Mouse (Mus musculus) neutrophil, adult 83 days (primary cell): ENCODE results near the gene Cdadc1. TPM values are rescaled to one million over a fixed set of nuclear protein-coding genes. Genes with fewer than 3 reads are reported as not detected.

ENCODE experiments used
- total RNA-seq, 2 experiments: library from RNA; stranded (reverse); gene quantifications; one replicate each; pipeline ENCODE4 v1.2.4; 2023

Gene Cdadc1
- 10 to 100 TPM; 35.7 to 40.7 TPM for total RNA-seq

GRCm38 (mm10) chr14:59597398-59598259, at the start of gene Cdadc1:
Cdadc1 (minus strand) TSS chr14:59597959.

GRCm38 (mm10) chr14:59625158-59625805, 27.5 kb upstream of the Cdadc1 start, which contains the start of gene Shisa2:
Shisa2 (plus strand) TSS chr14:59625308.

Other genes with a start within 250 kb of the Cdadc1 start
- 1 to 10 TPM; 3.3 to 4.5 TPM for gene Phf11d, start 232.5 kb downstream of the Cdadc1 start, total RNA-seq
- 1 to 10 TPM; 1.4 to 1.8 TPM for gene Phf11c, start 202.6 kb downstream of the Cdadc1 start, total RNA-seq
- gene Setdb2, start 157.1 kb downstream of the Cdadc1 start, total RNA-seq, result 10 to 100 TPM; 14.3 to 20.0 TPM
- gene Cab39l, start 157.0 kb downstream of the Cdadc1 start, total RNA-seq, result 10 to 100 TPM; 14.2 to 15.6 TPM
- gene Shisa2, start 27.3 kb upstream of the Cdadc1 start, total RNA-seq, result under 1 TPM; 0.18 to 0.29 TPM